Mouse (Mus musculus) heart, embryonic 16.5 days (tissue): ENCODE measurements around the gene Fam126a. TPM values are rescaled to one million over a fixed set of nuclear protein-coding genes. Genes with fewer than 3 reads are reported as not detected.

Experiments
- ATAC-seq: fragments of 200-750 bp; cut with Nextera tagmentation; replicated peaks from 2 replicates; pipeline ENCODE4 v1.8.0; 2017; ENCODE audit warnings: moderate number of reproducible peaks; ENCODE audit not compliant: insufficient read depth, low FRiP score; ENCODE audit errors: extremely low read depth
- H3K27ac ChIP-seq: fragments of 300-500 bp; sonication (generic); 2 replicates; pipeline ENCODE4 v1.5.1; 2014; ENCODE audit warnings: mild to moderate bottlenecking, low read length, control low read depth, moderate library complexity
- H3K27me3 ChIP-seq: fragments of 300-500 bp; sonication (generic); 2 replicates; pipeline ENCODE4 v1.6.1; 2014; ENCODE audit warnings: low read length, mixed read lengths; ENCODE audit not compliant: control insufficient read depth, insufficient read depth
- H3K36me3 ChIP-seq: fragments of 300-500 bp; sonication (generic); 2 replicates; pipeline ENCODE4 v1.6.1; 2014; ENCODE audit not compliant: control insufficient read depth, insufficient read depth
- H3K4me1 ChIP-seq: fragments of 300-500 bp; sonication (generic); 2 replicates; pipeline ENCODE4 v1.6.1; 2014; ENCODE audit warnings: low read length, mixed read lengths; ENCODE audit not compliant: control insufficient read depth, insufficient read depth
- H3K4me2 ChIP-seq: fragments of 300-500 bp; sonication (generic); 2 replicates; pipeline ENCODE4 v1.6.1; 2014; ENCODE audit warnings: low read depth, mild to moderate bottlenecking, control low read depth, low read length
- H3K4me3 ChIP-seq: fragments of 300-500 bp; sonication (generic); 2 replicates; pipeline ENCODE4 v1.5.1; 2014; ENCODE audit warnings: mild to moderate bottlenecking, control low read depth, low read length
- H3K9ac ChIP-seq: fragments of 300-500 bp; sonication (generic); 2 replicates; pipeline ENCODE4 v1.6.1; 2014; ENCODE audit warnings: low read length, control low read depth
- H3K9me3 ChIP-seq: fragments of 300-500 bp; sonication (generic); replicated peaks from 2 replicates; pipeline ENCODE4 v1.6.1; 2016; ENCODE audit warnings: low read length; ENCODE audit not compliant: control insufficient read depth
- WGBS: fragments of 180-500 bp; shearing (Covaris S2); extraction: QIAGEN DNeasy Blood & Tissue Kit; methylation state at CpG from one replicate; pipeline ENCODE4 v1.1.7; 2014; 5-methylcytosine and 5-hydroxymethylcytosine counted together
- polyA plus RNA-seq: library from polyadenylated mRNA; unstranded; fragments of >200 nt; fragmentation: Nextera tagmentation; extraction: Ambion mirVana; gene quantifications from 2 replicates; pipeline ENCODE4 v1.2.1, GENCODE M21; 2015

Gene Fam126a
- polyA plus RNA-seq, 1 experiment from 2014 or later = 34.1 TPM

GRCm38 (mm10) chr5:24018621-24019261 is 11.7 kb downstream of the Fam126a start:
- Histone ChIP-seq H3K27me3 (no peaks in the 10 kb centered on the region), H3K4me1 (peaks cover 4% of the 10 kb centered on the region; the same call in 1 of the 2 replicates), H3K4me2 (no peak overlapping the region), H3K9ac (no peak overlapping the region), H3K36me3 (0 out of 2 replicates have a peak, but pooled peaks cover 2% of the 10 kb centered on the region), H3K9me3 (peaks cover 4% of the 10 kb centered on the region; the same call in 1 of the 2 replicates), H3K27ac (no peak overlapping the region), H3K4me3 (no peak overlapping the region)
- 85% methylated on average over 7 of the region's 7 CpGs for WGBS
- no peak for ATAC-seq

- peaks cover 4% of the 10 kb centered on the region; the same call in 1 of the 2 replicates for H3K4me1 ChIP-seq
- H3K27me3 ChIP-seq = no peaks in the 10 kb centered on the region
- no peak overlapping the region for H3K4me2 ChIP-seq
- no peak for ATAC-seq
- H3K9ac ChIP-seq = no peak overlapping the region
- no peak overlapping the region for H3K4me3 ChIP-seq
- H3K27ac ChIP-seq = no peak overlapping the region
- 95% methylated on average over 1 of the region's 1 CpGs for WGBS
- H3K9me3 ChIP-seq = peaks cover 4% of the 10 kb centered on the region; the same call in 1 of the 2 replicates
- 0 out of 2 replicates have a peak, but pooled peaks cover 2% of the 10 kb centered on the region for H3K36me3 ChIP-seq
Observed at GRCm38 (mm10) chr5:24016912-24017311, 13.6 kb downstream of the Fam126a start.

- peaks cover 4% of the 10 kb centered on the region; the same call in 1 of the 2 replicates for H3K9me3 ChIP-seq
- H3K4me1 ChIP-seq = 0 out of 2 replicates have a peak, but pooled peaks cover 2% of the 10 kb centered on the region
- no peak overlapping the region for H3K9ac ChIP-seq
- 0 out of 2 replicates have a peak, but pooled peaks cover 4% of the 10 kb centered on the region for H3K36me3 ChIP-seq
- H3K27me3 ChIP-seq = no peaks in the 10 kb centered on the region
- no peak for ATAC-seq
- H3K4me2 ChIP-seq = no peak overlapping the region
- no peak overlapping the region for H3K4me3 ChIP-seq
- no peak overlapping the region for H3K27ac ChIP-seq
- WGBS = 68% methylated on average over 5 of the region's 5 CpGs
Observed at GRCm38 (mm10) chr5:24013338-24014003, 17.0 kb downstream of the Fam126a start.

- WGBS = 41% methylated on average over 1 of the region's 1 CpGs
- no peak overlapping the region for H3K27ac ChIP-seq
Observed at GRCm38 (mm10) chr5:23999083-23999671, 31.3 kb downstream of the Fam126a start.

GRCm38 (mm10) chr5:23995951-23996350 is 34.5 kb downstream of the Fam126a start:
- Histone ChIP-seq H3K9ac (no peak overlapping the region), H3K36me3 (peaks cover 11% of the 10 kb centered on the region), H3K4me3 (no peak overlapping the region), H3K9me3 (no peaks in the 10 kb centered on the region), H3K27ac (no peak overlapping the region), H3K27me3 (no peaks in the 10 kb centered on the region), H3K4me1 (peaks cover 22% of the 10 kb centered on the region), H3K4me2 (no peak overlapping the region)
- WGBS = 84% methylated on average over 5 of the region's 5 CpGs
- no peak for ATAC-seq

More at GRCm38 (mm10) chr5:23999083-23999671, 31.3 kb downstream of the Fam126a start:
- peaks cover 11% of the 10 kb centered on the region for H3K36me3 ChIP-seq
- no peak overlapping the region for H3K4me3 ChIP-seq
- no peaks in the 10 kb centered on the region for H3K27me3 ChIP-seq
- H3K4me2 ChIP-seq = no peak overlapping the region
- H3K4me1 ChIP-seq = peaks cover 5% of the 10 kb centered on the region
- no peaks in the 10 kb centered on the region for H3K9me3 ChIP-seq
- no peak for ATAC-seq
- H3K9ac ChIP-seq = no peak overlapping the region

- Histone ChIP-seq H3K36me3 (peaks cover 13% of the 10 kb centered on the region), H3K4me3 (no peak overlapping the region), H3K9me3 (no peaks in the 10 kb centered on the region), H3K4me2 (no peak overlapping the region), H3K27ac (no peak overlapping the region), H3K9ac (no peak overlapping the region), H3K27me3 (no peaks in the 10 kb centered on the region), H3K4me1 (peaks cover 22% of the 10 kb centered on the region)
- 78% methylated on average over 3 of the region's 3 CpGs for WGBS
- no peak for ATAC-seq
Observed at GRCm38 (mm10) chr5:23994929-23995328, 35.6 kb downstream of the Fam126a start.

- peaks cover 13% of the 10 kb centered on the region for H3K36me3 ChIP-seq
- no peak overlapping the region for H3K4me3 ChIP-seq
- H3K9me3 ChIP-seq = no peaks in the 10 kb centered on the region
- H3K9ac ChIP-seq = 0 out of 2 replicates have a peak overlapping the region, but pooled peaks have one; percentile 25
- no peak overlapping the region for H3K4me2 ChIP-seq
- ATAC-seq = no peak
- H3K4me1 ChIP-seq = peaks cover 22% of the 10 kb centered on the region
- peak overlapping the region; percentile 90 for H3K27ac ChIP-seq
- WGBS = 81% methylated on average over 2 of the region's 2 CpGs
- H3K27me3 ChIP-seq = no peaks in the 10 kb centered on the region
Observed at GRCm38 (mm10) chr5:23994231-23994630, 36.3 kb downstream of the Fam126a start.

GRCm38 (mm10) chr5:23993553-23993894 is 37.0 kb downstream of the Fam126a start:
- Histone ChIP-seq H3K27ac (peak overlapping the region; percentile 90), H3K36me3 (peaks cover 8% of the 10 kb centered on the region), H3K9me3 (no peaks in the 10 kb centered on the region), H3K27me3 (no peaks in the 10 kb centered on the region), H3K4me3 (no peak overlapping the region), H3K4me1 (peaks cover 22% of the 10 kb centered on the region), H3K9ac (peak overlapping the region; percentile 48), H3K4me2 (peak overlapping the region; percentile 29)
- WGBS = 13% methylated on average over 2 of the region's 2 CpGs
- no peak for ATAC-seq
